Mouse (Mus musculus) neural tube, postnatal 0 days (tissue): Measurements from ENCODE around the gene Defb13. TPM values are rescaled to one million over a fixed set of nuclear protein-coding genes. Genes with fewer than 3 reads are reported as not detected.

Experiments
- polyA plus RNA-seq: library from polyadenylated mRNA; unstranded; fragments of >200 nt; fragmentation: Nextera tagmentation; extraction: Ambion mirVana; gene quantifications from 2 replicates; pipeline ENCODE4 v1.2.1, GENCODE M21; 2015

Gene Defb13
- polyA plus RNA-seq = not detected in 2 replicates

DNA sequence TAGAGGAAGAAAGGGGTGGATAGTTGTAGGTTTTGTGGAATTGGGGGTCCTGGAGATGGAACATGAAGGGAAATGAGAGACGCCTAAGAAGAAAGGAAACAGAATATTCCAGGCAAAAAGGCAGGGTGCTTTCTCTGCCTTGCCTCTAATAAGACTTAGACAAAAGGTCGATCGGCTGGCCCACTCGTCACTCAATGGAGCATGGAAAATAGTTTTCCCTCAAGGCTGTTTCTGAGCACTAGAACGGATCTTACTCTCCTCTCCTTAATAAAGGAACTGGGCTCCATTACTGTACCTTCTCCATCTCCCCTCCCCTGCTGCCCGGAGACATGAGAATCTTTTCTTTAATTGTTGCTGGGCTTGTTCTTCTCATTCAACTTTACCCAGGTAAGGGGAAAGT is at the start of gene Defb13:
TSS of gene Defb13 (plus strand) at position 301 of the 400 bp plus-strand sequence.

DNA sequence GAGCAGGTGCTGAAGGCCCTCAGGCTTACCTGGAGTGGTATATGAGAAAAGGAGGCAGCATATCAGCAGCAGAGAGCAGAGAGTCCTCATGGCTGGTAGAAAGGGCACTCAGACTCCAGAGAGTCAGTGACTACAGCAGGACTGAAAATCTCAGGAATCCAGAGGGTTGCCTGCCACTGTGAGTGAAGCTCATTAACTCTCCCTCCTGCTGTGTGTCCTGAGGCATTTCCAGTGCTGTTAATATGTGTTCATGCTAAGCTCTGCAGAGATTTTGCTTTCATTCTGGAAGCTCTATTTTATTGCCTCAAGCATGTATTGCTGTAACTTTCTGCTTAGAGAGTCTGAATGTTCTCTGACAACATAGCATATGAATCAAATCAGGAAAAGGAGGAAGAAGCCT is 40.3 kb upstream of the Defb13 start, which contains the start of gene Defb11:
TSS of gene Defb11 (minus strand) at position 123 of the 400 bp plus-strand sequence.

DNA sequence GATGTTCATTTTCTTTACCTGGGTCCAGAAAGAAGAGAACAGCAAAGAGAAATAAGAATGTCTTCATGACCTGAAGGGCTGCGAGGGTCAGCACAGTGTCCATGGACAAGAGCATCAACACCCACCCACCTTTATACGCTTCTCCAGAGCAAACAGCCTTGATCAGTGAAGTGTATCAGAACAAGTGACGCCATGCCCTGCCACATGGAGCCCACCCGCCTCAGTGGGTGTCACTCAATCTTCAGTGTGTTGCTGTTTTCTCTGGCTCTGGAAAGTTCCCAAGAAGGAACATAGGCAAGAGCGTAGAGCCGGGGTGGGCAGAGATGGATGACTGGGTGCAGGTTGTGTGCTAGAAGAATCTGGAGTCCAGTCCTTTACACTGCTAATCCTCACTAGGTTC is 14.0 kb upstream of the Defb13 start, which contains the start of gene Defb15:
TSS of gene Defb15 (minus strand) at position 101 of the 400 bp plus-strand sequence.

DNA sequence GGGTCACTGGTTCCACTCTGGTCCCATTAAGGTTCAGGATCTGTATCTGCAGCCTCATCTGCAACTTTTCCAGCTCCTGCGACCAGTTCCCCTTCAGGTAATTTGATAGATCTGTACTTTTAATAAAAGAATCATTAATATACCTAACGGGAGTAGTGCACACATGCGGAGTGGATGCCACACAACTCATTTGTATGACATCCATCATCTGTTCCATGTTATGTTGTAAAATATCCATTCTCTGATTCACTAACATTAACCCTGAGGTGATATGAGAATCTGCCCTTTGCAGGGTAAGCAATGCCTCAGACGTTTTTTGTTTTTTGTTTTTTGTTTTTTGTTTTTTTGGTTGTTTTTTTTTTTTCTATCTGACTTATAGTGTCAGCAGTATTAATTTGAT is 8.5 kb upstream of the Defb13 start, which contains the start of gene Defb35:
TSS of gene Defb35 (plus strand) at position 301 of the 400 bp plus-strand sequence.

DNA sequence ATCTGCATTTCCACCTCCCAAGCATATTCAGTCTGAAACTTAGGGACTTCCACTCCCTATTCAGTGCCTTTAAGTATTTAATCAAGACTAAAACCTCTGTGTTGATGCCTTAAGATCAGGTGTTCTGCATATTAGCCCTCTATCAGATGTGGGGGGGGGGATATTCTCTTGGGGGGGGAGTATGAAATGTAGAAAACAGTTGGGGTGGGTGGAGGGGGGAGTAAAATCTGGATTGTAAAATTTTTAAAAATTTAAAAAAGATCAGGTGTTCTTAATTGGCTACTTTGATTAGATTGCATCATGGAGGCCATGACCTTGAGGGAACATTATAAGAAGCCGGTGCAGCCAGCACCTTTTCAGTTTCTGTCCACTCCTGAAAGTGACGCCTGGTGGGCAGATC is 11.9 kb downstream of the Defb13 start, which contains the start of gene Fam90a1a:
TSS of gene Fam90a1a (plus strand) at position 301 of the 400 bp plus-strand sequence.

DNA sequence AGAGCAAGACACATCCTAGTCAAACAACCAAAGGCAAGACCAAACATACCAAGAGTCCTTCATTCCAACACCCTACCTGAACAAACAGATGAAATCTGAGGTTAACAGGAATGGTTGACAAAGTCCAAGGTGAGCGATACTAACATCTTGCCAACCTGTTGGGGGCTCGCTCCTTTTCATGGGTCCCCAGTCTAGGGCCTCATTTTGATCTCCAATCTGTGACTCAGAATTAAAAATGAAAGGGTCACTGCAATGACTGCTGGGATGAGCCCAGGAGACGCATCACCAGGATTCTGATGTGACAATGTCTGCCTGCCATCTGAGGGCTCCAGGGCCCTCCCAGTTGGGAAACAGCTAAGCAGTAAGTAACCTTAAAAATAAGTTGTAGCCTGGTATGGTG is 22.9 kb downstream of the Defb13 start, which contains the start of gene Ccdc70:
TSS of gene Ccdc70 (plus strand) at position 301 of the 400 bp plus-strand sequence.

Other genes with a start within 250 kb of the Defb13 start
- not detected in 2 replicates for gene AY761184, start 243.1 kb upstream of the Defb13 start, polyA plus RNA-seq
- gene Defa24, start 212.3 kb upstream of the Defb13 start, polyA plus RNA-seq = not detected in 2 replicates
- not detected in 2 replicates for gene Defb50, start 123.2 kb upstream of the Defb13 start, polyA plus RNA-seq
- gene Defb2, start 106.8 kb upstream of the Defb13 start, polyA plus RNA-seq = not detected in 2 replicates
- not detected in 2 replicates for gene Defb10, start 87.9 kb upstream of the Defb13 start, polyA plus RNA-seq
- not detected in 2 replicates for gene Defb9, start 61.3 kb upstream of the Defb13 start, polyA plus RNA-seq
- gene Defb11, start 40.4 kb upstream of the Defb13 start, polyA plus RNA-seq = not detected in 2 replicates
- not detected in 2 replicates for gene Defb15, start 14.1 kb upstream of the Defb13 start, polyA plus RNA-seq
- gene Defb35, start 8.4 kb upstream of the Defb13 start, polyA plus RNA-seq = not detected in 2 replicates
- gene Fam90a1a, start 12.0 kb downstream of the Defb13 start, polyA plus RNA-seq = not detected in 2 replicates
- not detected in 2 replicates for gene Ccdc70, start 23.0 kb downstream of the Defb13 start, polyA plus RNA-seq
- 1.9 TPM in 2 replicates for gene Atp7b, start 113.5 kb downstream of the Defb13 start, polyA plus RNA-seq
- gene Alg11, start 114.0 kb downstream of the Defb13 start, polyA plus RNA-seq = 30.4 and 32.2 TPM in 2 replicates
- 0.75 and 0.98 TPM in 2 replicates for gene Nek5, start 178.3 kb downstream of the Defb13 start, polyA plus RNA-seq
- 5.3 and 5.8 TPM in 2 replicates for gene Nek3, start 219.7 kb downstream of the Defb13 start, polyA plus RNA-seq
- gene Ckap2, start 239.1 kb downstream of the Defb13 start, polyA plus RNA-seq = 7.7 and 9.5 TPM in 2 replicates
- 38.9 and 40.4 TPM in 2 replicates for gene Vps36, start 246.0 kb downstream of the Defb13 start, polyA plus RNA-seq